Mouse (Mus musculus) heart, adult 2 months (tissue): ENCODE measurements around the gene Cd4.

ENCODE experiments used
- CTCF ChIP-seq: fragments of 200-600 bp; IDR thresholded peaks from 2 replicates; pipeline ENCODE4 v1.8.1; 2022; ENCODE audit warnings: antibody characterized with exemption, mild to moderate bottlenecking, moderate library complexity
- POLR2A ChIP-seq: fragments of 200-500 bp; IDR thresholded peaks from 2 replicates; pipeline ENCODE4 v1.6.1; 2011; ENCODE audit warnings: mild to moderate bottlenecking, low read depth, low read length, control low read depth; ENCODE audit not compliant: insufficient read depth

GRCm38 (mm10) chr6:124910032-124910431 is 22.0 kb upstream of the Cd4 start:
- no peak for TF ChIP-seq CTCF
- TF ChIP-seq POLR2A = no peak
